23 mouse cellular contexts compared by ENCODE assay signal in genomic region chr3:128081430-128081829, GRCm38 (mm10).
"Had no signal": no experiment of that assay in that cellular context is flagged by ENCODE, and none has a peak within 500 bp of the region (broad histone marks: within the 10 kb centered on the region; RNA-seq: fewer than 3 reads in every experiment).

No protein-coding gene starts in this region.

- H3K27me3 ChIP-seq: limb, embryonic 13.5 days; lung, embryonic 15.5 days; neural tube, embryonic 12.5 days; neural tube, embryonic 15.5 days had no signal

- H3K4me3 ChIP-seq: layer of hippocampus, adult 2 months; limb, embryonic 10.5 days; limb, embryonic 13.5 days; lung, embryonic 15.5 days; neural tube, embryonic 12.5 days; neural tube, embryonic 15.5 days had no signal

- H3K36me3 ChIP-seq: limb, embryonic 10.5 days; limb, embryonic 13.5 days; lung, embryonic 15.5 days; neural tube, embryonic 12.5 days; neural tube, embryonic 15.5 days had no signal

- H3K9me3 ChIP-seq: limb, embryonic 10.5 days; limb, embryonic 13.5 days; lung, embryonic 15.5 days; neural tube, embryonic 12.5 days; neural tube, embryonic 15.5 days had no signal

- H3K9ac ChIP-seq: limb, embryonic 13.5 days; lung, embryonic 15.5 days; neural tube, embryonic 12.5 days; neural tube, embryonic 15.5 days had no signal

- H3K4me2 ChIP-seq: limb, embryonic 13.5 days; lung, embryonic 15.5 days; midbrain, embryonic 11.5 days; neural tube, embryonic 12.5 days; neural tube, embryonic 15.5 days had no signal

- DNase-seq: kidney, adult 18-20 months; kidney, postnatal 25 days; layer of hippocampus, adult 9-11 months; lung, adult 18-20 months; lung, postnatal 10 days; lung, postnatal 4 days; midbrain, embryonic 14.5 days; right cerebral cortex, adult 18-20 months; right cerebral cortex, postnatal 14 days; right cerebral cortex, postnatal 4 days; thymus, adult 2 months; thymus, postnatal 14 days; thymus, postnatal 4 days had no signal

- H3K27ac ChIP-seq: kidney, postnatal 0 days; layer of hippocampus, adult 2 months; limb, embryonic 10.5 days; limb, embryonic 13.5 days; lung, embryonic 15.5 days; neural tube, embryonic 12.5 days; neural tube, embryonic 15.5 days; stomach, postnatal 0 days had no signal

- ATAC-seq: intestine, embryonic 16.5 days had no signal

- H3K4me1 ChIP-seq: limb, embryonic 10.5 days; limb, embryonic 13.5 days; lung, embryonic 15.5 days; neural tube, embryonic 12.5 days; neural tube, embryonic 15.5 days had no signal
